Mouse (Mus musculus): ENCODE results near the gene Got1. TPM values are rescaled to one million over a fixed set of nuclear protein-coding genes. Genes with fewer than 3 reads are reported as not detected.

The Got1 gene
- polyA plus RNA-seq (2014; fragmentation: Nextera tagmentation; extraction: Ambion mirVana), result 149 and 168 TPM in 2 replicates

DNA sequence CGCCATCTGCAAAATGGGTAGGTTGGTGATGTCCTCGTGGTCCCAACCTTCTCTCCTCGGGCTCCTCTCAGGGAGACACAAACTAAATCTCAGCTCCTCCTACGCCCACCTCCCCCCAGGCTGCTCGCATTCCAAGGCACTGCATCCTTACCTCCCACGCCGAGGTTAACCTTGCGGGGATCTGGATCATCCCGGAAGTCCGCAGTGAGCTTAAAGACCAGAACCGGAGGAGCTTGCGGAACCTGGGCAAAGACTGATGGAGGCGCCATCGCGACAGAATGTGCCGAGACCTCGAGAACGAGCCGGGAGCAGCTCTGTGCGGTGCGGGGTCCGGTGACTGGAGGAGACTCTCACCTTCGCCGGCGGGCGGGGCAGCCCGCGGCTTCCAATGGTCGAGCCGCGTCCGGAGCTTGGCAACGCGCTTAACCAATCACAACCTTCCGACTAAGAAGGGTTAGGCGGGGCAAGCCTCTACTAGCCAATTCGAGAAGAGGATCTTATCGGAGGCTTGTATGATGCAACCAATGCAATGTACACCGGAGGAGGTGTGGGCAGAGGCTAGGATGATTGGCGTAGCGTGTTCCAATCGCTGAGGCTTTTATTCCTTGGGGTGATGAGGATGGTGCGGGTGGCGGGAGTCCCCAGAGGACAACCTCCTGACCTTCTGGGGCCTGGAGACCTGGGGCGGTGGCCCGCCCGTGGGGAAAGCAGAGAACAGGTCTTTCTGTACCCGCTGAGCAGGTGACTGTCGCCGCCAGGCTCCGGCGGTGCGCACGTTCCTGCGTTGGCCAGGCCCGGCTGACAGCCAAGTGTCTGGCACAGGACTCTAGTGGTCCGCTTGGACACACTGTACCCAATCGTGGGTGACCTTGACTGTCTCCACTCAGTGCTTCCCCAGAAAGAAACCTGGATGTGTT is at the start of gene Got1:
TSS of gene Got1 (minus strand) at position 419 of the 917 bp plus-strand sequence.
- WGBS, result under 1% methylated on average over 58 of the region's 58 CpGs
- Histone ChIP-seq H3K4me2 (ENCODE audit: low read length) (peak within 1 kb of the TSS; percentile 86), H3K9me3 (ENCODE audit: control insufficient read depth, low read length) (no peaks in the 10 kb centered on the region), H3K36me3 (ENCODE audit: control insufficient read depth, insufficient read depth, low read length) (no peaks in the 10 kb centered on the region; the same call in 1 of the 2 replicates), H3K9ac (ENCODE audit: low read length) (peak within 1 kb of the TSS; percentile 87), H3K27me3 (ENCODE audit: control insufficient read depth, insufficient read depth, low read length) (no peaks in the 10 kb centered on the region), H3K4me1 (ENCODE audit: control insufficient read depth in 2 of 2, insufficient read depth in 2 of 2, low read length in 2 of 2) (peaks cover 22 to 39% of the 10 kb centered on the region in 2 experiments), H3K4me3 (ENCODE audit: control insufficient read depth in 1 of 2, insufficient read depth in 1 of 2, low read depth in 1 of 2, low read length in 2 of 2) (peak within 1 kb of the TSS; percentile 73 to 77), H3K27ac (replicated peaks in 1 of 2; ENCODE audit: control insufficient read depth in 1 of 2, insufficient read depth in 1 of 2, low read depth in 2 of 2, low read length in 2 of 2) (peak within 1 kb of the TSS; percentile 95 to 97)
- ATAC-seq (ENCODE audit: insufficient number of reproducible peaks, insufficient read depth, low FRiP score, low read depth), result peak; percentile 99

DNA sequence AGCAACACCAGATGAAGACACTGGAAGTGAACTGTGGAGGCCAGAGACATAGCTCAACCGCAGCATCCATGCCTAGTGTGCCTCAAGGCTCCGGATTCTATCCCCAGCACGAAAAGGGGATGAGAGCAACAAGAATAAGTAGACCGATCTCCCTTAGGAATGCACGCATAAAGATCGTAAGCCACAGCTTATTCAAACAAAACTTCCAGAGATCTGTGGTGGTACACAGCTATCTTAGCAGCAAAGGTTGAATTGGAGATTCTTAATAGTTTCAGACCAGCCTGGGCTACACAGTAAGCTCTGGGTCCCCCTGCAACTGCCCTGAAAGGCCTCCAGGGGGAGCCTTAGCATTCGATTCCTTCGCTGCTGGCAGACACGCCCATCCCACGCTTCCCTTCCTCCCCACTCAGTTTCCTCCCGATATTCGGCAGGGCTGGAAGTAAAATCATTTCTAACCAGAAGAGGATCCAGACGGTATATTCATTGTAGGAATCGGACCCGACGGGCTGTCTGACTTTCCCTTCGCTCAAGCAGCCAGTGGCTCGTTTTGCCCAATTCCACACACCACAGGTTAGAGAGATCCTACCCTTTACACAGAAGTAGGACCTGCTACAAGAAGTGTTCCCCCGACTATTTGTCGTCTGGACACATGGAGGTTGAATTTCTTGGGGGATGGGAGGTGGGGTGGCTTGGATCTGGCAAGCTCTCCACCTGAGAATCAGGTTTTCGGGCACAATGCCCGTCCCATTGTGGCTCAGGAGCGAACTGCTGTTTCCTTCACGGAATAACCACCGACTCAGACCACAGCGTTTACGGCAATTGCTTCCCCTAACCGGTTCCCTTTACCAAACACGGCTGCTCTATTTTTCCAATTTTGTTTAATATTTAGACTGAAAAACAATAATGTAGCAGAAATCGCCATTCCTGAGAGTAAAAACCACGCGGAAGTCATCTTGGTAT is 46.7 kb upstream of the Got1 start:
- Histone ChIP-seq H3K9ac (ENCODE audit: low read length) (peak overlapping the region; percentile 54), H3K27me3 (ENCODE audit: control insufficient read depth, insufficient read depth, low read length) (peaks cover 52% of the 10 kb centered on the region)
- no peak; the same call in 1 of the 2 replicates for ATAC-seq (ENCODE audit: insufficient number of reproducible peaks, insufficient read depth, low FRiP score, low read depth)

DNA sequence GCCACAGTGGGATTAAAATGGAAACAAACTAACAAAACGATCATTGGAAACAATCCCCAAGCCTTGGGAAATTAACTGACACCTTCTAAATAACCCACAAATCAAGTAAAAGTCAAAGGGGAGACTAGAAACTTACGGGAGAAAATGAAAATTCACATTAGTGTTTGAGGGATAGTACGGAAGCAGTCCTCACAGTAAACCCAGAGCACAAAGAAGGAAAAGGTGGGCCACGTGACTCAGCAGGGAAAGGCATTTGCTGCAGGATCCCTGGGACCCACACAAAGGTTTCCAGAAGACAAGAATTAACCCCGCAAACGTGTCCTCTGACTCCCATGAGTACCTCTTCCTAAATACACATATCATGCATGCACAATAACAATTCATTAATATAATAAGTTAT is 44.7 kb upstream of the Got1 start:
- H3K9ac ChIP-seq (ENCODE audit: low read length), result no peak overlapping the region
- H3K4me3 ChIP-seq (ENCODE audit: control insufficient read depth in 1 of 2, insufficient read depth in 1 of 2, low read depth in 1 of 2, low read length in 2 of 2), result no peak overlapping the region
- no peaks in the 10 kb centered on the region for H3K9me3 ChIP-seq (ENCODE audit: control insufficient read depth, low read length)
- no peaks in the 10 kb centered on the region for H3K36me3 ChIP-seq (ENCODE audit: control insufficient read depth, insufficient read depth, low read length)
- H3K27me3 ChIP-seq (ENCODE audit: control insufficient read depth, insufficient read depth, low read length), result peaks cover 47% of the 10 kb centered on the region
- peaks cover 0 to 3% of the 10 kb centered on the region in 2 experiments; a peak in 2 of 4 replicates for H3K4me1 ChIP-seq (ENCODE audit: control insufficient read depth in 2 of 2, insufficient read depth in 2 of 2, low read length in 2 of 2)
- ATAC-seq (ENCODE audit: insufficient number of reproducible peaks, insufficient read depth, low FRiP score, low read depth), result no peak
- H3K27ac ChIP-seq (replicated peaks in 1 of 2; ENCODE audit: control insufficient read depth in 1 of 2, insufficient read depth in 1 of 2, low read depth in 2 of 2, low read length in 2 of 2), result no peak overlapping the region
- WGBS, result 59% methylated on average over 6 of the region's 6 CpGs
- no peak overlapping the region for H3K4me2 ChIP-seq (ENCODE audit: low read length)

More for the DNA sequence above, 46.7 kb upstream of the Got1 start:
- Histone ChIP-seq H3K4me3 (ENCODE audit: control insufficient read depth in 1 of 2, insufficient read depth in 1 of 2, low read depth in 1 of 2, low read length in 2 of 2) (peak overlapping the region; percentile 42 to 51), H3K4me1 (ENCODE audit: control insufficient read depth in 2 of 2, insufficient read depth in 2 of 2, low read length in 2 of 2) (peaks cover 0 to 2% of the 10 kb centered on the region in 2 experiments; a peak in 1 of 4 replicates), H3K27ac (replicated peaks in 1 of 2; ENCODE audit: control insufficient read depth in 1 of 2, insufficient read depth in 1 of 2, low read depth in 2 of 2, low read length in 2 of 2) (no peak overlapping the region), H3K4me2 (ENCODE audit: low read length) (peak overlapping the region; percentile 85), H3K9me3 (ENCODE audit: control insufficient read depth, low read length) (no peaks in the 10 kb centered on the region), H3K36me3 (ENCODE audit: control insufficient read depth, insufficient read depth, low read length) (no peaks in the 10 kb centered on the region)
- WGBS, result 15% methylated on average over 32 of the region's 32 CpGs

DNA sequence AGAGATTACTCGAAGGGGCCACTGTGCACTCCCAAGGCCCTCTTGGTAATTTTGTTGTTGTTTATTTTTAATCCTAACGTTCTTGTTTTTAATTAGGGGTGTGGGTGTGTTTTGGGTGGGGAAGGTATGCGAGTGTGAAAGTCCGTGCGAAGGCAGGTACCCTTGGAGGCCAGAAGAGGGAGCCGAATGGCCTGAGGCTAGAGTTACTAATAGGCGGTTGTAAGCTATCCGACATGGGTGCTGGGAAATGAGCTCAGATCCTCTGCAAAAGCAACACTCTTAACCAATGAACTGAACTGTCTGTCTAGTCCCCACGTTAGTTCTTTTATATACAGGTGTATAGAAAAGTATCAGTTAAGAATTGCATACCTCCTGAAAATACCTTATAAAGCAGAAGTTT is 43.9 kb upstream of the Got1 start:
- no peak overlapping the region for H3K9ac ChIP-seq (ENCODE audit: low read length)
- peaks cover 47% of the 10 kb centered on the region for H3K27me3 ChIP-seq (ENCODE audit: control insufficient read depth, insufficient read depth, low read length)
- H3K36me3 ChIP-seq (ENCODE audit: control insufficient read depth, insufficient read depth, low read length), result no peaks in the 10 kb centered on the region
- H3K27ac ChIP-seq (replicated peaks in 1 of 2; ENCODE audit: control insufficient read depth in 1 of 2, insufficient read depth in 1 of 2, low read depth in 2 of 2, low read length in 2 of 2), result no peak overlapping the region
- H3K4me2 ChIP-seq (ENCODE audit: low read length), result no peak overlapping the region
- H3K9me3 ChIP-seq (ENCODE audit: control insufficient read depth, low read length), result no peaks in the 10 kb centered on the region
- peaks cover 0 to 5% of the 10 kb centered on the region in 2 experiments; a peak in 2 of 4 replicates for H3K4me1 ChIP-seq (ENCODE audit: control insufficient read depth in 2 of 2, insufficient read depth in 2 of 2, low read length in 2 of 2)
- H3K4me3 ChIP-seq (ENCODE audit: control insufficient read depth in 1 of 2, insufficient read depth in 1 of 2, low read depth in 1 of 2, low read length in 2 of 2), result no peak overlapping the region
- WGBS, result 41% methylated on average over 9 of the region's 9 CpGs
- no peak for ATAC-seq (ENCODE audit: insufficient number of reproducible peaks, insufficient read depth, low FRiP score, low read depth)

DNA sequence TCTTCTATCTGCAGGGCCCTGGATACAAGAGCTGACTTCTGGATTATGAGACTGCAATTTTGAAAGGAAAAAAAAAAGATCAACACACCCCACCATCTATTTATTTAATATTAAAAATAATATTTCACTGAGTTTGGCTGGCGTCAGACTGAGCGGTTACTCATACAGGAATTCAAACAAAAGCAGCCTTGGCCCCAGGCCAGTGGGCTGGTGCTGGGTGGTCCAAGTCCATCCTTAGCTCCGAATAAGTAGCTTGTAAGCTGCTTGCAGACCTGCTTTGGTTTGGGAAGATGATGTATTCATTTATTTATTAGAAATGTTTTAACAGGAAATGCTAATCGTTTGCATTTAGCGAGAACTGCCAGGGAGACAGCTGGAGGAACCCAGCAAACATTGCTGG is 38.8 kb upstream of the Got1 start:
- H3K4me1 ChIP-seq (ENCODE audit: control insufficient read depth in 2 of 2, insufficient read depth in 2 of 2, low read length in 2 of 2), result peaks cover 0 to 3% of the 10 kb centered on the region in 2 experiments; a peak in 2 of 4 replicates
- peaks cover 7% of the 10 kb centered on the region; the same call in 1 of the 2 replicates for H3K27me3 ChIP-seq (ENCODE audit: control insufficient read depth, insufficient read depth, low read length)
- ATAC-seq (ENCODE audit: insufficient number of reproducible peaks, insufficient read depth, low FRiP score, low read depth), result no peak
- H3K27ac ChIP-seq (replicated peaks in 1 of 2; ENCODE audit: control insufficient read depth in 1 of 2, insufficient read depth in 1 of 2, low read depth in 2 of 2, low read length in 2 of 2), result no peak overlapping the region
- no peak overlapping the region for H3K4me3 ChIP-seq (ENCODE audit: control insufficient read depth in 1 of 2, insufficient read depth in 1 of 2, low read depth in 1 of 2, low read length in 2 of 2)
- no peak overlapping the region for H3K9ac ChIP-seq (ENCODE audit: low read length)
- H3K4me2 ChIP-seq (ENCODE audit: low read length), result no peak overlapping the region
- 73% methylated on average over 5 of the region's 5 CpGs for WGBS
- H3K9me3 ChIP-seq (ENCODE audit: control insufficient read depth, low read length), result no peaks in the 10 kb centered on the region
- H3K36me3 ChIP-seq (ENCODE audit: control insufficient read depth, insufficient read depth, low read length), result no peaks in the 10 kb centered on the region

DNA sequence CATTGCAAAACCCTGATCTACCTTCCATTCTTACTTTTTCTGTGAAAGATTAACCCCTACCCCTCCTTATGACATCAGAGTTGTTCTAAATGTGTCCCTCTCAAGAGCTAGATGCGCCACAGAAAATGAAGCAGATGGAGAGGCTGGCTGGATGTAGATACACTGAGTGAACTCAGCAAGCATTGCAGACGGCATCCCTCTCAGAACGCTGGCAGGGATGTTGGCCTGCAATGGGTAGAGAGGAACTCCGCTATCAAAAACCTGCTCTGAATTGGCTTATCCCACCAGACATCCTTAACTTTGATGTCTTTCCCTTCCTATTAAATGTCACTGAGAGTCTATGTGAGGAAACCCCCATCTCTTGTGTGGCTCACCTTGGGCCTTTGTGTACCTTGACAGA is 37.4 kb upstream of the Got1 start:
- no peak for ATAC-seq (ENCODE audit: insufficient number of reproducible peaks, insufficient read depth, low FRiP score, low read depth)
- no peaks in the 10 kb centered on the region for H3K36me3 ChIP-seq (ENCODE audit: control insufficient read depth, insufficient read depth, low read length)
- 58% methylated on average over 4 of the region's 4 CpGs for WGBS
- no peak overlapping the region for H3K4me2 ChIP-seq (ENCODE audit: low read length)
- H3K4me3 ChIP-seq (ENCODE audit: control insufficient read depth in 1 of 2, insufficient read depth in 1 of 2, low read depth in 1 of 2, low read length in 2 of 2), result no peak overlapping the region
- H3K27me3 ChIP-seq (ENCODE audit: control insufficient read depth, insufficient read depth, low read length), result no peaks in the 10 kb centered on the region
- no peaks in the 10 kb centered on the region for H3K9me3 ChIP-seq (ENCODE audit: control insufficient read depth, low read length)
- H3K9ac ChIP-seq (ENCODE audit: low read length), result no peak overlapping the region
- H3K27ac ChIP-seq (replicated peaks in 1 of 2; ENCODE audit: control insufficient read depth in 1 of 2, insufficient read depth in 1 of 2, low read depth in 2 of 2, low read length in 2 of 2), result no peak overlapping the region
- peaks cover 0 to 3% of the 10 kb centered on the region in 2 experiments; a peak in 2 of 4 replicates for H3K4me1 ChIP-seq (ENCODE audit: control insufficient read depth in 2 of 2, insufficient read depth in 2 of 2, low read length in 2 of 2)

DNA sequence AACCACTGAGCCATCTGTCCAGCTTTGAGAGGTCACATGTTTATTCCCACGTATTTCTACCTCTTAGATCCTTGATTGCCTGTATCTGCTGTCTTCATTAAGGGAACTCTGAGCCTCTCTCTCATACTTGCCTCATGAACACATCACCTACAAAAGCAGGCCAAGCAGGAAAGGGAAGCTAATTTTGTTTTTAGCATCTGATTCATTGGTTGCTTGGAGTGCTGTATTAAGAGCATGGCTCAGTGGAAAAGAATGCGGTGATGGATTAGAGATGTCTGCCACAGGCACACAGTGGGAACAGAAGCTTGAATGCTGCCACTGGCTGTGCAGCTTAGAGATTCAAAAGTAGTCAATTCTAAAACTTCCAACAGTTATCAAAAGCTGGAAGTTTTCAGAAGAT is 35.8 kb upstream of the Got1 start:
- H3K9me3 ChIP-seq (ENCODE audit: control insufficient read depth, low read length), result no peaks in the 10 kb centered on the region
- H3K4me2 ChIP-seq (ENCODE audit: low read length), result no peak overlapping the region
- H3K36me3 ChIP-seq (ENCODE audit: control insufficient read depth, insufficient read depth, low read length), result no peaks in the 10 kb centered on the region
- H3K27me3 ChIP-seq (ENCODE audit: control insufficient read depth, insufficient read depth, low read length), result no peaks in the 10 kb centered on the region
- H3K4me3 ChIP-seq (ENCODE audit: control insufficient read depth in 1 of 2, insufficient read depth in 1 of 2, low read depth in 1 of 2, low read length in 2 of 2), result no peak overlapping the region
- WGBS, result 65% methylated on average over 2 of the region's 2 CpGs
- no peak for ATAC-seq (ENCODE audit: insufficient number of reproducible peaks, insufficient read depth, low FRiP score, low read depth)
- peaks cover 0 to 3% of the 10 kb centered on the region in 2 experiments; a peak in 2 of 4 replicates for H3K4me1 ChIP-seq (ENCODE audit: control insufficient read depth in 2 of 2, insufficient read depth in 2 of 2, low read length in 2 of 2)
- H3K9ac ChIP-seq (ENCODE audit: low read length), result no peak overlapping the region
- no peak overlapping the region for H3K27ac ChIP-seq (replicated peaks in 1 of 2; ENCODE audit: control insufficient read depth in 1 of 2, insufficient read depth in 1 of 2, low read depth in 2 of 2, low read length in 2 of 2)

All from heart, embryonic 14.5 days (tissue).